Mouse (Mus musculus) heart, embryonic 14.5 days (tissue): Measurements from ENCODE around the gene Atp5g1. TPM values are rescaled to one million over a fixed set of nuclear protein-coding genes. Genes with fewer than 3 reads are reported as not detected.

ENCODE experiments used
- ATAC-seq: fragments of 200-750 bp; cut with Nextera tagmentation; 2 replicates; pipeline ENCODE4 v1.8.0; 2017; ENCODE audit warnings: low read depth, moderate TSS enrichment; ENCODE audit not compliant: insufficient number of reproducible peaks, insufficient read depth, low FRiP score
- H3K27ac ChIP-seq, 2 experiments: fragments of 200-500 bp in 1 of 2; fragments of 300-500 bp in 1 of 2; sonication (generic) in 1 of 2; replicated peaks in 1 of 2; 2 replicates each; pipeline ENCODE4 v1.5.1; 2012 to 2014; ENCODE audit warnings: low read depth in 2 of 2, low read length in 2 of 2, control low read depth in 1 of 2, mild to moderate bottlenecking in 1 of 2, mixed read lengths in 1 of 2; ENCODE audit not compliant: control insufficient read depth in 1 of 2, insufficient read depth in 1 of 2
- H3K27me3 ChIP-seq: fragments of 300-500 bp; sonication (generic); 2 replicates; pipeline ENCODE4 v1.6.1; 2014; ENCODE audit warnings: mild to moderate bottlenecking, low read length, control low read depth; ENCODE audit not compliant: control insufficient read depth, insufficient read depth
- H3K36me3 ChIP-seq: fragments of 300-500 bp; sonication (generic); 2 replicates; pipeline ENCODE4 v1.6.1; 2014; ENCODE audit warnings: mild to moderate bottlenecking, control low read depth, low read length, mixed read lengths; ENCODE audit not compliant: control insufficient read depth, insufficient read depth
- H3K4me1 ChIP-seq, 2 experiments: fragments of 200-500 bp in 1 of 2; fragments of 300-500 bp in 1 of 2; sonication (generic) in 1 of 2; 2 replicates each; pipeline ENCODE4 v1.6.1; 2012 to 2014; ENCODE audit warnings: low read length in 2 of 2, control low read depth in 1 of 2, mixed read lengths in 1 of 2; ENCODE audit not compliant: control insufficient read depth in 2 of 2, insufficient read depth in 2 of 2
- H3K4me2 ChIP-seq: fragments of 300-500 bp; sonication (generic); 2 replicates; pipeline ENCODE4 v1.6.1; 2014; ENCODE audit warnings: mild to moderate bottlenecking, low read length
- H3K4me3 ChIP-seq, 2 experiments: fragments of 200-500 bp in 1 of 2; fragments of 300-500 bp in 1 of 2; sonication (generic) in 1 of 2; 2 replicates each; pipeline ENCODE4 v1.5.1; 2012 to 2014; ENCODE audit warnings: low read length in 2 of 2, mild to moderate bottlenecking in 2 of 2, control low read depth in 1 of 2, low read depth in 1 of 2, moderate library complexity in 1 of 2; ENCODE audit not compliant: control insufficient read depth in 1 of 2, insufficient read depth in 1 of 2
- H3K9ac ChIP-seq: fragments of 300-500 bp; sonication (generic); 2 replicates; pipeline ENCODE4 v1.6.1; 2014; ENCODE audit warnings: mild to moderate bottlenecking, low read length
- H3K9me3 ChIP-seq: fragments of 300-500 bp; sonication (generic); 2 replicates; pipeline ENCODE4 v1.6.1; 2016; ENCODE audit warnings: low read length, control low read depth; ENCODE audit not compliant: control insufficient read depth
- WGBS: fragments of 180-500 bp; shearing (Covaris S2); extraction: QIAGEN DNeasy Blood & Tissue Kit; methylation state at CpG from one replicate; pipeline ENCODE4 v1.1.7; 2014; 5-methylcytosine and 5-hydroxymethylcytosine counted together
- polyA plus RNA-seq: library from polyadenylated mRNA; unstranded; fragments of >200 nt; fragmentation: Nextera tagmentation; extraction: Ambion mirVana; gene quantifications from 2 replicates; pipeline ENCODE4 v1.2.1, GENCODE M21; 2014

Gene Atp5g1
- polyA plus RNA-seq, 1 experiment from 2014 or later, result 2,507 TPM

DNA sequence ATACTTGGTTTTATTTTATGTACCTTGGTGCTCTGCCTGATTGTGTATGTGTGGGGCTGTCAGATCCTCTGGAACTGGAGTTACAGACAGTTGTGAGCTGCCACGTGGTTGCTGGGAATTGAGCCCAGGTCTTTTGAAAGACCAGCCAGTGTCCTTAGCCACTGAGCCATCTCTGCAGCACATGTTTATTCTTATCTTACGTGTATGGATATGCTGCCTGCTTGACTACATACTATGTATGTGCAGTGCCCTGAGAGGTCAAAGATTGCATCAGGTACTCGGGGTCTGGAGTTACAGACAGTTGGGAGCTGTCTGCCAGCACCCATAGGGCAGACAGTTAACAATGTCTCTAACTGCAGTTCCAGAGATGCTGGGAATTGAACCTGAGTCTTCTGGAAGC lies 7.2 kb upstream of the Atp5g1 start:
- H3K36me3 ChIP-seq, result no peaks in the 10 kb centered on the region
- H3K27me3 ChIP-seq, result no peaks in the 10 kb centered on the region
- no peak overlapping the region for H3K4me2 ChIP-seq
- H3K27ac ChIP-seq, result no peak overlapping the region
- no peaks in the 10 kb centered on the region for H3K4me1 ChIP-seq
- no peak overlapping the region for H3K4me3 ChIP-seq
- ATAC-seq, result no peak
- H3K9ac ChIP-seq, result no peak overlapping the region
- H3K9me3 ChIP-seq, result no peaks in the 10 kb centered on the region
- WGBS, result 67% methylated on average over 3 of the region's 3 CpGs

DNA sequence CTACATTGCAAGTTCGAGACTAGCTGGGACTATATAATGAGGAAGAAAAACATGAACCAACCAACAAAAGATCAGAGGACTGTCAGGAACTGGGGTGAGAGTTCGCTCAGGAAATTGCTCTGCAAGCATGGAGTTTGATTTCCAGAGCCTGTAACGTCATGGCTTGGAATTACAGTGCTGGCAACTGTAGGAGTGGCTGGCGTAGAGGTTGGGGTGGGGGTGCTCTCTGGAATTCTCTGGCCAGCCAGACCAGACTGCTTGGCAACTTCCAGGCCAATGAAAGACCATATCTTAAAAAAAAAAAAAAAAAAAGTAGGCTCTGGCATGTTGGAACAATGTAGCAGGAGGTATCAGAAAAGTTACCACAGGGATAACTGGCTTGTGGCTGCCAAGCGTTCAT lies 5.3 kb upstream of the Atp5g1 start:
- no peaks in the 10 kb centered on the region for H3K4me1 ChIP-seq
- no peak for ATAC-seq
- no peaks in the 10 kb centered on the region for H3K36me3 ChIP-seq
- H3K27me3 ChIP-seq, result no peaks in the 10 kb centered on the region
- H3K27ac ChIP-seq, result no peak overlapping the region
- no peak overlapping the region for H3K9ac ChIP-seq
- H3K4me2 ChIP-seq, result no peak overlapping the region
- H3K4me3 ChIP-seq, result no peak overlapping the region
- WGBS, result 64% methylated on average over 5 of the region's 5 CpGs
- no peaks in the 10 kb centered on the region for H3K9me3 ChIP-seq

DNA sequence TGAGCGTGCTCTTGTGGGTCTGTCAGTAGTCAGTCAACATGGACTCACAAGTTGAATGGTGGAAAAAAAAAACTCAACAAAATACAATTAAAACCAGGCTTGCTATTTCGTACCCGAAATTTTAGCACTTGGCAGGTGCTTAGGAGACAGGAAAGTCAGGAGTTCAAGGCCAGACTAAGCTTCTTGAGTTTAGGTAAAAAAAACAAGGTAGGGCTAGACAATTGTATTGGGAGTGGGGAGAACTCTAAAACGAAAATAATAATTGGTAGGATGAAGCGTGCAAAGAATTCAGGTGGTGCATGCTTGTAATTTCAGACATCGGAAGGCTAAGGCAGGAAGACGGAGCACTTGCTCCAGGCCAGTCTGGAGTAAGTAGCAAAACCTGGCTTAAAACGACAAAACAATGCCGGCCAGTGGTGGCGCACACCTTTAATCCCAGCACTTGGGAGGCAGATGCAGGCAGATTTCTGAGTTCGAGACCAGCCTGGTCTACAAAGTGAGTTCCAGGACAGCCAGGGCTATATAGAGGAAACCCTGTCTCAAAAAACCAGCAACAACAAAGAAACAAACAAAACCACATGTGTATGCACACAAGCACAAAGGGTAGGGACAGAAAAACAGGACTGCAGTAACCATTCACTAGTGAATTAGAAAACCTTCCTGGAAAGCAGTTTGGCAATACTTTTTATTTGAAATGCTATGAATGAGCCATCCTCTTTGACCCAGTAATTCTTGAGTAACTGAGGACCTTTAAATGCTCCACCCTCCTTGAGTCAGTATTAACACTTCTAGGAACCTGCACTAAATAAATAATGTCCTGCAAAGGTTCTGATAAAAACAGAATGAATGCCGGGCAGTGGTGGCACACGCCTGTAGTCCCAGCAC lies 993 bp upstream of the Atp5g1 start:
- Histone ChIP-seq H3K27me3 (no peaks in the 10 kb centered on the region), H3K4me3 (peak overlapping the region; percentile 15 to 34; a peak in 3 of 4 replicates), H3K27ac (peak overlapping the region; percentile 56 to 82), H3K9ac (peak overlapping the region; percentile 60), H3K36me3 (peaks cover 20% of the 10 kb centered on the region), H3K9me3 (no peaks in the 10 kb centered on the region), H3K4me1 (peaks cover 0 to 11% of the 10 kb centered on the region in 2 experiments; a peak in 2 of 4 replicates), H3K4me2 (peak overlapping the region; percentile 60)
- 59% methylated on average over 13 of the region's 13 CpGs for WGBS
- no peak for ATAC-seq

DNA sequence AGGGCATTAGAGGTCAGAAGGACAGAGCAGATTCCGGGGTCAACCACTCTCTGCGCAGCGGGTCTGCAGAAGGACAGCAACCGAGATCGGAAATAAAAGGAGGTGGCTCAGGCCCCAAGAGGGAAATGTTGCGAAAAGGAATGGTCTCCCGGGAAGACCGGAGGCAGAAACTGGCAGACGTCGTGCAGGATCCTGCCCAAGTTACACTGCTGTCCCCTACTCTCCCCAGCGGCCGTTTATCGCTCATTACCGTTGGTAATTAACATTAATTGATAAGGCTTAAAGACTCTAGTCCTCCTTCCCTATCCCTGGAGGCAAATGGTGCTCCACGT lies 327 bp downstream of the Atp5g1 start:
- Histone ChIP-seq H3K27ac (peak overlapping the region; percentile 77 to 83), H3K27me3 (no peaks in the 10 kb centered on the region), H3K4me3 (peak overlapping the region; percentile 59 to 73), H3K4me2 (peak overlapping the region; percentile 82), H3K9ac (peak overlapping the region; percentile 90), H3K36me3 (peaks cover 33% of the 10 kb centered on the region), H3K9me3 (no peaks in the 10 kb centered on the region), H3K4me1 (peaks cover 0 to 15% of the 10 kb centered on the region in 2 experiments; a peak in 2 of 4 replicates)
- 0% methylated on average over 15 of the region's 15 CpGs for WGBS
- no peak for ATAC-seq

DNA sequence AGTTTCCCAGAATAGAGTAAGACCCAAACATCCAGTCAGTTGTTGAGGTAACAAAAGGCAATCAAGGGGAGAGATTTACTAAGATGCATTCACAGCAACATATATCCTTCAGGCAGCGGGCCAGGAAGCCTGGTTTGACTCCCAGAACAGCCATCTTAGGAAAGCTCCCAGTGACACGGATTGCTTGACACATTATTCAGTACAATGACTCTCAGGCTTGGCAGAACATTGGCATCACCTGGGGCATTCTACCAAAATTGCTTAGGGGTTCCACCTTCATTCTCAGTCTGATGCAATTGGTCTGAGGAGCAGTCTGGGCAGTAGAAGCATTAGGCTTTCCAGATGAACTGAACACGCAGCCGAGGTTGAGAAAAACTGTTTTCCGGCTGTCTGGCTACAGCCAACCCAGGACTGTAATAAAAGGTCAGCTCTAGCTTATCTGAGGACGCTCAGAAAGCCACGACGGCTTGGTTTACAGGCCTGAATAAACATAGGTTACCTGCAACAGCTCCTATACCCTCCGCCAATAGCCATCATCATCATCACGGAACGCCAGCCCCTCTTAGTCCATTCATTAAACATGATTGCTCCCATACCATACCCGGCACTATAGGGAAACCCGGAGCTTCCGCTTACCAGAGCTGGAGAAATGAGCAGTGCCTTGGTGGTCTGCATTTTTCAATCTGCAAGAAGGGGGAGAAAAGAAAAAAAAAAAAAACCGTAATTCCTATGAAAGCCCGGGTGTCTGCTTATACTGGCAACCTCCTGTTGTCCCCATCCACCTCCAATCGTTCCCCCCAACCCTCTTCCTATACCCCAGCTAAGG lies 906 bp downstream of the Atp5g1 start:
- Histone ChIP-seq H3K36me3 (peaks cover 39% of the 10 kb centered on the region), H3K27me3 (no peaks in the 10 kb centered on the region), H3K9ac (peak overlapping the region; percentile 90), H3K27ac (peak overlapping the region; percentile 77 to 83), H3K4me1 (peaks cover 0 to 15% of the 10 kb centered on the region in 2 experiments; a peak in 2 of 4 replicates), H3K9me3 (no peaks in the 10 kb centered on the region), H3K4me2 (peak overlapping the region; percentile 82), H3K4me3 (peak overlapping the region; percentile 59 to 73)
- ATAC-seq, result no peak
- WGBS, result 8% methylated on average over 17 of the region's 17 CpGs

DNA sequence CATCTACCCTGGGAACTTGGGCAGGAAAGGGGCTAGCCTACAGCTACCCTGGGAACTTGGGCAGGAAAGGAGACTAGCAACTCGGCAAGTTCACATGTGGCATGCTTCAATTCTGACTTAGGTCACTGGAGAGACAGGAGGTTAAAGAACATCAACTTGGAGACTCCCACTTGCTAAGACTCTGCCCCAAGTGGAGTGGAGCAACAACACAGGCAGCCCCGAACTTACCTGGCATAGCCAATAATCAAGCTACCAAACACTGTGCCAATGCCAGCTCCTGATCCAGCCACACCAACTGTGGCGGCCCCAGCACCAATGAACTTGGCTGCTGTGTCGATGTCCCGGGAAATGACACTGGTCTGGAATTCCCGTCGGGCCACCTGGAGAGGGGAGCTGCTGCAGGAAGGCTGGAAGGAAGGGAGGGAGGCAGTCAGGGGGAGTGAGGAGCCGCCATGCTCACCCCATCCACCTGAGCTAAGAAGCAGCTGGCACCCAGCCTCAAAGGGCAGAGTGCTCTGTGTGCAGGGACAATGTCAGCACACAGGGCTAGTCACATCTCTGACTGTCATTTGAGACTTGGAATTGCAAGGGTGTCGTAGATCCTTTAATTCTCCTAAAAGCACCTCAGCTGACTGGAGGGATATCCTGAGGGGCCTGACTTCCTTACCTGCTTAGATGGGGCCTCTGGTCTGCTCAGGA lies 2.0 kb downstream of the Atp5g1 start:
- WGBS, result 57% methylated on average over 4 of the region's 9 CpGs
- no peaks in the 10 kb centered on the region for H3K27me3 ChIP-seq
- H3K36me3 ChIP-seq, result peaks cover 39% of the 10 kb centered on the region
- peak overlapping the region in 1 of 2 experiments; percentile 83; a peak in 1 of 4 replicates for H3K27ac ChIP-seq
- H3K4me3 ChIP-seq, result peak overlapping the region; percentile 59 to 73
- peak overlapping the region; percentile 82 for H3K4me2 ChIP-seq
- no peak for ATAC-seq
- peaks cover 0 to 15% of the 10 kb centered on the region in 2 experiments; a peak in 2 of 4 replicates for H3K4me1 ChIP-seq
- peak overlapping the region; percentile 90 for H3K9ac ChIP-seq
- no peaks in the 10 kb centered on the region for H3K9me3 ChIP-seq

DNA sequence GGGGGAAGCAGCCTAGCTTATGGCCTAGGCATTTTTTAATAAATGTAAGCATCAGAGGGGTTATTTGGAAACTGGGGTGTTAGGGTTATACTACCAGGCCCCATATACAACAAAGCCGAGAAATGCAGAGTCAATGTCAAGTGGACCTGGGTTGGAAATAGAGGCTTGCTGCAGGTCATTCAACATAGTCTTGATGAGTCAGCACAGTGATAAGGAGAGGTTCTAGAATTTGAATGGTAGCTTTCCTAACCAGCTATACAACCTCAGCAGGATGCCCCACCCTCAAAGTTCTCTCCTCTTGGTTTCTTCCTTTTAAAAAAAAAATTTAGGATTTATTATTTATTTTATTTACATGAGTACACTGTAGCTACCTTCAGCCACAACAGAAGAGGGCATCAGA lies 4.5 kb downstream of the Atp5g1 start:
- no peak for ATAC-seq
- no peak overlapping the region for H3K4me2 ChIP-seq
- H3K27me3 ChIP-seq, result no peaks in the 10 kb centered on the region
- 50% methylated on average over 1 of the region's 1 CpGs for WGBS
- no peak overlapping the region for H3K9ac ChIP-seq
- no peak overlapping the region for H3K27ac ChIP-seq
- H3K9me3 ChIP-seq, result no peaks in the 10 kb centered on the region
- no peak overlapping the region for H3K4me3 ChIP-seq
- peaks cover 0 to 15% of the 10 kb centered on the region in 2 experiments; a peak in 2 of 4 replicates for H3K4me1 ChIP-seq
- peaks cover 39% of the 10 kb centered on the region for H3K36me3 ChIP-seq
